In genomic region chr6:33899973-33900372, GRCm38 (mm10) we compare ENCODE assay signal across 18 mouse cellular contexts.
DNase-seq lines count a peak whose midpoint lies in the region; ATAC-seq and TF ChIP-seq lines count a peak whose summit lies in the region.
"Had no signal": no experiment of that assay in that cellular context is flagged by ENCODE, and none has a peak within 500 bp of the region (broad histone marks: within the 10 kb centered on the region; RNA-seq: fewer than 3 reads in every experiment).

No protein-coding gene starts in this region.

- no peak for TF ChIP-seq POLR2A in MEL (IDR thresholded peaks at IDR 0.05; ENCODE audit: control insufficient read depth in 1 of 2, insufficient read depth in 1 of 2, low read depth in 1 of 2, low read length in 2 of 2, poor library complexity in 1 of 2)
- no peak for TF ChIP-seq POLR2A in lung, adult 2 months (IDR thresholded peaks at IDR 0.05; ENCODE audit: borderline replicate concordance, extremely low read depth, low read depth, low read length)

- H3K36me3 ChIP-seq in G1E (replicated peaks): no peaks in the 10 kb centered on the region
- H3K36me3 ChIP-seq in MEL (ENCODE audit: control insufficient read depth in 1 of 2, insufficient read depth in 2 of 2, low read length in 2 of 2): peaks cover 0 to 20% of the 10 kb centered on the region in 2 experiments; a peak in 2 of 4 replicates
- H3K36me3 ChIP-seq: embryonic facial prominence, embryonic 10.5 days; embryonic facial prominence, embryonic 12.5 days; forebrain, embryonic 15.5 days had no signal

- H3K79me2 ChIP-seq in MEL (ENCODE audit: control insufficient read depth, insufficient read depth, low read length, poor library complexity): no peaks in the 10 kb centered on the region

- peak; percentile 82 to 88 for TF ChIP-seq EP300 in MEL (IDR thresholded peaks at IDR 0.05; ENCODE audit: low read depth in 1 of 2, low read length in 2 of 2)

- DNase-seq in G1E (ENCODE audit: low spot score) (no peak), MEL (ENCODE audit: low read depth, low spot score) (peak; percentile 53)
- no peak for DNase-seq in thymus, postnatal 10 days (ENCODE audit: low spot score in 2 of 2)
- DNase-seq in frontal cortex, postnatal 25 days (ENCODE audit: low spot score in 2 of 2): no peak
- no peak for DNase-seq in lung, adult 2 months
- DNase-seq: adrenal gland, adult 2 months; adrenal gland, postnatal 10 days; adrenal gland, postnatal 25 days; cerebellum, adult 11-12 months; cerebellum, adult 2 months; cerebellum, adult 9-10 months; cerebellum, postnatal 25 days; forebrain, postnatal 0 days had no signal

- no peak overlapping the region for H3K9ac ChIP-seq in MEL (ENCODE audit: control insufficient read depth, low read depth, low read length, poor library complexity, severe bottlenecking)
- H3K9ac ChIP-seq: embryonic facial prominence, embryonic 12.5 days; forebrain, embryonic 13.5 days; forebrain, embryonic 15.5 days; forebrain, postnatal 0 days had no signal

- no peak for TF ChIP-seq RAD21 in MEL (IDR thresholded peaks at IDR 0.05; ENCODE audit: low read depth, low read length)

- no peak overlapping the region for H3K27ac ChIP-seq in MEL (ENCODE audit: control insufficient read depth, low read depth, low read length)
- H3K27ac ChIP-seq: embryonic facial prominence, embryonic 10.5 days; embryonic facial prominence, embryonic 12.5 days; forebrain, embryonic 13.5 days; forebrain, embryonic 15.5 days had no signal

- TF ChIP-seq CTCF in G1E (IDR thresholded peaks at IDR 0.05; ENCODE audit: low read depth, low read length) (no peak), MEL (IDR thresholded peaks at IDR 0.05 in 2 of 3, conservative IDR thresholded peaks at IDR 0.05 in 1 of 3; ENCODE audit: control insufficient read depth in 1 of 3, insufficient read depth in 1 of 3, low read depth in 2 of 3, low read length in 3 of 3, poor library complexity in 1 of 3, severe bottlenecking in 1 of 3) (no peak)
- no peak for TF ChIP-seq CTCF in lung, adult 2 months (IDR thresholded peaks at IDR 0.05; ENCODE audit: insufficient read depth, low read length)

- peak; percentile 15; the same call in 1 of the 2 replicates for ATAC-seq in G1E (ENCODE audit: extremely low read depth, insufficient number of reproducible peaks, low FRiP score, poor library complexity, severe bottlenecking)
- peak; percentile 48; the same call in 1 of the 2 replicates for ATAC-seq in megakaryocyte progenitor cell, adult 5-6 weeks (replicated peaks; ENCODE audit: poor library complexity)
- ATAC-seq: forebrain, embryonic 13.5 days; forebrain, embryonic 15.5 days; forebrain, postnatal 0 days had no signal

- H3K4me1 ChIP-seq in G1E (ENCODE audit: insufficient read depth, low read depth, low read length) (peaks cover 6% of the 10 kb centered on the region), MEL (ENCODE audit: control insufficient read depth in 1 of 2, insufficient read depth in 2 of 2, low read length in 2 of 2) (peaks cover 0 to 17% of the 10 kb centered on the region in 2 experiments)
- H3K4me1 ChIP-seq in lung, adult 2 months (ENCODE audit: control insufficient read depth, insufficient read depth, low read length): no peaks in the 10 kb centered on the region
- H3K4me1 ChIP-seq: embryonic facial prominence, embryonic 10.5 days; embryonic facial prominence, embryonic 12.5 days; forebrain, embryonic 13.5 days; forebrain, embryonic 15.5 days had no signal

- H3K9me3 ChIP-seq in G1E (replicated peaks) (no peaks in the 10 kb centered on the region), MEL (replicated peaks; ENCODE audit: insufficient read depth, low read length) (no peaks in the 10 kb centered on the region)
- H3K9me3 ChIP-seq: embryonic facial prominence, embryonic 10.5 days; embryonic facial prominence, embryonic 12.5 days; forebrain, embryonic 13.5 days; forebrain, embryonic 15.5 days had no signal

- no peaks in the 10 kb centered on the region for H3K27me3 ChIP-seq in G1E (ENCODE audit: insufficient read depth, low read length)
- no peaks in the 10 kb centered on the region for H3K27me3 ChIP-seq in MEL (ENCODE audit: control insufficient read depth in 1 of 2, insufficient read depth in 2 of 2, low read length in 2 of 2)
- H3K27me3 ChIP-seq: embryonic facial prominence, embryonic 12.5 days; forebrain, embryonic 13.5 days; forebrain, embryonic 15.5 days had no signal

- H3K4me3 ChIP-seq in G1E (ENCODE audit: low read depth, low read length): no peak overlapping the region
- no peak overlapping the region for H3K4me3 ChIP-seq in MEL (ENCODE audit: control insufficient read depth in 1 of 2, insufficient read depth in 1 of 2, low read depth in 2 of 2, low read length in 2 of 2)
- no peak overlapping the region for H3K4me3 ChIP-seq in lung, adult 2 months (replicated peaks; ENCODE audit: extremely low read depth, low read depth, low read length)
- H3K4me3 ChIP-seq: embryonic facial prominence, embryonic 10.5 days; embryonic facial prominence, embryonic 12.5 days; forebrain, embryonic 13.5 days; forebrain, embryonic 15.5 days had no signal

- WGBS in lung, adult 2 months: 89% methylated on average over 5 of the region's 5 CpGs

TF ChIP-seq in MEL, 35 proteins besides CTCF, POLR2A, EP300 and RAD21:
- peak; percentile 86 for TF ChIP-seq RCOR1 (IDR thresholded peaks at IDR 0.05; ENCODE audit: low read depth, low read length)
- no peak for TF ChIP-seq MAFK (IDR thresholded peaks at IDR 0.05; ENCODE audit: borderline replicate concordance, low read depth, low read length)
- TF ChIP-seq TAL1 (IDR thresholded peaks at IDR 0.05; ENCODE audit: low read length): peak; percentile 59
- TF ChIP-seq MYB (IDR thresholded peaks at IDR 0.05; ENCODE audit: low read depth, low read length): peak; percentile 40; the same call in 1 of the 2 replicates
- peak; percentile 89 for TF ChIP-seq GATA1 (IDR thresholded peaks at IDR 0.05; ENCODE audit: low read depth, low read length)
- no peak for TF ChIP-seq GABPA (IDR thresholded peaks at IDR 0.05; ENCODE audit: low read depth, low read length)
- no peak for TF ChIP-seq USF2 (IDR thresholded peaks at IDR 0.05; ENCODE audit: borderline replicate concordance in 1 of 2, insufficient read depth in 1 of 2, low read depth in 1 of 2, low read length in 2 of 2)
- peak; percentile 94 for TF ChIP-seq TCF12 (IDR thresholded peaks at IDR 0.05; ENCODE audit: low read depth, low read length)
- TF ChIP-seq ETS1 (IDR thresholded peaks at IDR 0.05; ENCODE audit: low read depth, low read length): peak; percentile 75
- TF ChIP-seq JUND (IDR thresholded peaks at IDR 0.05; ENCODE audit: low read depth, low read length): no peak
